Mouse (Mus musculus) layer of hippocampus, adult 2 months (tissue): ENCODE measurements around the gene Cfb. TPM values are rescaled to one million over a fixed set of nuclear protein-coding genes. Genes with fewer than 3 reads are reported as not detected.

Source experiments
- DNase-seq, 2 experiments: peaks; one replicate each; pipeline ENCODE4 v3.0.0; 2022; ENCODE audit warnings: low spot score in 2 of 2
- H3K27ac ChIP-seq: fragments of 200-600 bp; 2 replicates; pipeline ENCODE4 v1.8.1; 2022
- H3K4me3 ChIP-seq: fragments of 200-600 bp; 2 replicates; pipeline ENCODE4 v1.8.1; 2022; ENCODE audit warnings: mild to moderate bottlenecking
- CTCF ChIP-seq: fragments of 200-600 bp; conservative IDR thresholded peaks from 2 replicates; pipeline ENCODE4 v1.8.1; 2022; ENCODE audit warnings: antibody characterized with exemption, mild to moderate bottlenecking, moderate library complexity
- total RNA-seq, 2 experiments: library from RNA; stranded (reverse); gene quantifications; 2 replicates each; pipeline ENCODE4 v1.2.3; 2021

Cfb gene
- total RNA-seq, 2 experiments from 2014 or later, result not detected

DNA sequence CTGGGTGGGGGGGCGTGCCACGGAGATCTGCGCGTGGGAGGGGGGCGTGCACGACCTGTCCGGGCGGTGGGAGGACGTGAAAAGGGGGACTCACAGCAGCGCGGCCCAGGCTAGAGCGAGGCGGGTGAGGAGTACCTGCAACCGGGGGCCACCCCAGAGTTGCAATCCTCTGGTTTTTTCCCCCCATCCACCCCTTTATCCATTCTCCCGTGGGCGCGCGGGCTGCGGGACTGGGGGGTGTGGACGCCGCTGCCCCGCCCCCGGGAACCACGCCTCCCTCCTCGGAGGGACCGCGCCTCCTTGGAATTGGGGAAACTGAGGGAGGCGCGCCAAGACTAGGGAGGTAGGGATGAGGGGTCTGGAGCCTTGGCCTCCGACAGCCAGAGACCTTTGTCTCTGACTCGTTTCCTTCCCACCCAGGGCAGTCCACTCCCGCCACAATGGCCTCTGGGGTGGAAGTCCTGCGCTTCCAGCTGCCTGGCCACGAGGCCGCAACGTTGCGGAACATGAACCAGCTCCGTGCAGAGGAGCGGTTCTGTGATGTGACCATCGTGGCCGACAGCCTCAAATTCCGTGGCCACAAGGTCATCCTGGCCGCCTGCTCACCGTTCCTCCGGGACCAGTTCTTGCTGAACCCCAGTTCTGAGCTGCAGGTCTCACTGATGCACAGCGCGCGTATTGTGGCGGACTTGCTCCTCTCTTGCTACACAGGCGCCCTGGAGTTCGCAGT, 32.6 kb upstream of the Cfb start:
- no peak for TF ChIP-seq CTCF
- peak overlapping the region; percentile 73 for H3K4me3 ChIP-seq
- peak overlapping the region; percentile 93 for H3K27ac ChIP-seq
- DNase-seq, result peak in 1 of 2 experiments; percentile 56

DNA sequence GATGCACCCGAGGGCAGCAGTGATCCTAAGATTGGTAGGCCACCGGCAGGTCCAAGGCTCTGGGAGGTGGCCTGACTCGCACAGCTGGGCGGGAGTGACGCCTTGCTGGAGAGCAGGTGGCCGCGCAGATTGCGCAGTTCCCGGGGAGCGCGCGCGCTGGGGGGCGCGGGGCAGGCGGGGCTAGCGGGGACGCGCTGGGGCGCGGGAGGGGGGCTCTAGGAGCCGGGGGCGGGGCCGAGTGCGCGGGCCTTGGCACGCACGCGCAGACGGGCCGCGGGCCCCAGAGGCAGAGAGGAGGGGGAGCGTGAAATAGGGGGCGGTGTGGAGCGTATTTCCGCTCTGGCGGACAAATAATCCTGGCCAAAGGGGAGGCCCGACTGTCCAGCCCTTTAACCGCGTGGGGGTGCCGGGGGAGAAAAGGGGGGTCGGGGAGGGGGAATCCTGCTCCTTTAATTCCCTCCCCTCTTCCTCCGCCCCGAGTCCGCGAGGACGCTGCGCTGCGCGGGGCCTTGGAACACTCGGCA, 31.8 kb upstream of the Cfb start:
- peak; percentile 43 for TF ChIP-seq CTCF
- Histone ChIP-seq H3K27ac (peak overlapping the region; percentile 93), H3K4me3 (peak overlapping the region; percentile 73)
- peak; percentile 92 to 94 for DNase-seq

GRCm38 (mm10) chr17:34893072-34893824, 30.9 kb upstream of the Cfb start:
- no peak for TF ChIP-seq CTCF
- DNase-seq, result no peak
- Histone ChIP-seq H3K27ac (peak overlapping the region; percentile 93), H3K4me3 (peak overlapping the region; percentile 73)

DNA sequence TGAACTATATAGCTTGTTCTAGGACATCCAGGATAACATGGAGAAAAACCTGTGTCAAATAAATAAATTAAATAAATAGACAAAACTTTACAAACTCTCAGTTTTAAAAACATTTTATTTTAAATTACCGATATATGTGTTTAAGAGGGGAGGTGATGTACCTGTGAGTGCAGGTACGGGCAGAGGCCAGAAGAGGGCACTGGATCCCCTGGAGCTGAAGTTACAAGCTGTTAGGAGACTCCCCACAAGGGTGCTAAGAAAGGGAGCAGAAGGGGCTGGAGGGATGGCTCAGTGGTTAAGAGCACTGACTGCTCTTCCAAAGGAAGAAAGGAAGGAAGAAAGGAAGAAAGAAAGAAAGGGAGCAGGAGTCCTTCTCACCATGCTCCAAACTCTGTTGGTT, 29.1 kb upstream of the Cfb start:
- TF ChIP-seq CTCF, result peak; percentile 46
- H3K4me3 ChIP-seq, result no peak overlapping the region
- no peak for DNase-seq
- H3K27ac ChIP-seq, result no peak overlapping the region

DNA sequence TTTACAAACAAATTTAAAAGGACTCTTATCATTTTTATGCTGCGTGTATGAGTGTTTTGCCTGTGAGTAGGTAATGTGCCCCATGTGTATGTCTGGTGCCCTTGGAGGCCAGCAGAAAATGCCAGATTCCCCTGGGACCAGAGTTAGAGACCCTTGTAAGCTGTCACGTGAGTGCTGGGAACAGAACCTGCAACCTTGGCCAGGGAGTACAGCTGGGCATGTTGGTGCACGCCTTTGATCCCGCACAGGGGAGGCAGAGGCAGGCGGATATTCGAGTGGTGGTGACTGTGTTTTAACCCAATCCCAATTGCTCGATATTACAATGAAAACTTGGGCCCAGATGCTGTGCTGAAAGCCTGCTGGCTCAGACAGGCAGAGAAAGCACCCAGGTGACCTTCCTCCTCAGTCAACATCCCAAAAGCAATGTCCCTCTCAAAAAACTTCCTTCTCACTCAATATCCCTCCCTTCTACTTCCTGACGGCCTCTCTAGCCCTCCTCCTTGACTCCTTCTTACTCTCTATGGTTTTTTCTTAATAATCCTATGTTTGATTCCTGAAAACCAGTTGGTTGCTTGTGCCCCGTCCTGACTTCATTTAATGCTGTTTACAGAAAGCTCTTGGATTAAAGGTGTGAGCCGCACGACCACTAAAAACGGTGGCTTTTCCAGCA, 27.9 kb upstream of the Cfb start:
- H3K27ac ChIP-seq, result no peak overlapping the region
- DNase-seq, result no peak
- no peak overlapping the region for H3K4me3 ChIP-seq
- no peak for TF ChIP-seq CTCF

GRCm38 (mm10) chr17:34887942-34888341, 25.6 kb upstream of the Cfb start:
- no peak overlapping the region for H3K4me3 ChIP-seq
- DNase-seq, result no peak
- no peak for TF ChIP-seq CTCF
- H3K27ac ChIP-seq, result no peak overlapping the region

DNA sequence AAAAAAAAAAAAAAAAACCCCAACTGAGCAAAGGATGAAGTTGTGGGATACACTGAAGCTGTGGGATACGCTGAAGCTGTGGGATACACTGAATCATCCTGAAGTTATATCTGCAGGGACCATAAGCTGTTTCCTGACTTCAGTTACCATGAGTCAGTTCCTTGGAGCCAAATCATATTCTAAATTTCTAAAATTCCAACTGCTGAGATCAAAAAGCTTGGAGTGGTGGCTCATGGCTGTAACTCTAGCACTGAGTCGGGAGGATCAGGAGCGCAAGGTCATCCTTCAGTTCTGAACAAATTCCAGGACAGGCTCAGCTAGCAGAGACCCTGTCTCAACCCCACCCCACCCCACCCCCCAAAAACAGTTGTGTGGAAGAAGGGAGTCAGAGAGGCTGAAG, 23.3 kb upstream of the Cfb start:
- no peak overlapping the region for H3K27ac ChIP-seq
- no peak for DNase-seq
- TF ChIP-seq CTCF, result no peak

GRCm38 (mm10) chr17:34884704-34885103, 22.4 kb upstream of the Cfb start:
- Histone ChIP-seq H3K27ac (no peak overlapping the region), H3K4me3 (no peak overlapping the region)
- DNase-seq, result no peak
- TF ChIP-seq CTCF, result no peak

More for the DNA sequence above, 23.3 kb upstream of the Cfb start:
- H3K4me3 ChIP-seq, result no peak overlapping the region

DNA sequence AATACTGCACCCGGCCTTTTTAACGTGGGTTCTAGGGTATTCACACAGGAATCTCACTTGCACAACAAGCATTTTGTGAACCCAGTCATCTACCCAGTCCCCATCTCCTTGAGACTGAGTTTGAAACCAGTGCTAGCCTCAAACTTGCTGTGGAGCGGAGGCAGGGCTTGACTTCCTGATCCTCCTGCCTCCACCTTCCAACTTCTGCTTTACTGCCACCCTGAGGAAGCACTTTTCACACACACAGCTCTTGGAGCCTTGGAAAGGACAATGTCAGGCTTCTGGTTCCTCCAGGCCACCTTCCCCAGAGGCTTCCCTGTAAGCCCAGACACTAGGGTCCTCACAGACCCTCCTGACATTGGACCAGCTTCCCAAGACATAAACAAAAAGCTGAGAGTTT, 21.0 kb upstream of the Cfb start:
- H3K27ac ChIP-seq, result no peak overlapping the region
- no peak overlapping the region for H3K4me3 ChIP-seq
- no peak for DNase-seq
- TF ChIP-seq CTCF, result peak; percentile 34

GRCm38 (mm10) chr17:34881683-34882310, 19.5 kb upstream of the Cfb start, which contains the start of gene Gm20547:
TSS of gene Gm20547 (minus strand) at chr17:34882042.
- no peak within 1 kb of the TSS for H3K4me3 ChIP-seq
- DNase-seq, result no peak
- no peak for TF ChIP-seq CTCF
- H3K27ac ChIP-seq, result no peak within 1 kb of the TSS

GRCm38 (mm10) chr17:34881166-34881565, 18.8 kb upstream of the Cfb start:
- Histone ChIP-seq H3K4me3 (no peak overlapping the region), H3K27ac (no peak overlapping the region)
- no peak for TF ChIP-seq CTCF
- no peak for DNase-seq

DNA sequence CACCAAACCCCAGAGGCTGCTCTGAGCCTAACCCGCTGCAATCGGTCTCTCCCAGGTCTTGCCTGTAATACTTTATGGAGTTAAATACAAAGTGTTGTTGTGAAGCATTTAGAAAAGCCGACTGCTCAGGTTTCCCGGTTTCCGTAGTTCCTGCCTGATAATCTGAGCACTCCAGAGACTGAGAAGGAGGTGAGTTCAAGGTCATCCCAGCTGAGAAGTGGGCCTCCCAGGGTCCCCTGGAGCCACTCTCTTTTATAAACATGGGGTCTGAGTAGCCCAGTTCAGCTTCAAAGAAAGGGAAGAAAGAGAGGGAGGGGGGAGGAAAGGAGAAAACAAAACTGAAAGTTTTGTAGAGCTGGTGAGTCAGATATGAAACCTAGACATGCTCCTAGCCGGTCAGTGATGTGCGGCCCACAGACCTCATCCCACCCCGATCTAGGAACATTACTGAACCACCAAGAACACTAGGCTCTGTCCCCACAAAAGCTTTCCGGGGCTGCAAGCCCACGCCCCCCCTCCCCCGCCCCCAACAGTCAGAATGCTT, 17.1 kb upstream of the Cfb start, which contains the start of gene Zbtb12:
Zbtb12 (plus strand) TSS at position 148 of the 544 bp plus-strand sequence.
- no peak for DNase-seq
- Histone ChIP-seq H3K27ac (no peak within 1 kb of the TSS), H3K4me3 (no peak within 1 kb of the TSS)
- TF ChIP-seq CTCF, result no peak

DNA sequence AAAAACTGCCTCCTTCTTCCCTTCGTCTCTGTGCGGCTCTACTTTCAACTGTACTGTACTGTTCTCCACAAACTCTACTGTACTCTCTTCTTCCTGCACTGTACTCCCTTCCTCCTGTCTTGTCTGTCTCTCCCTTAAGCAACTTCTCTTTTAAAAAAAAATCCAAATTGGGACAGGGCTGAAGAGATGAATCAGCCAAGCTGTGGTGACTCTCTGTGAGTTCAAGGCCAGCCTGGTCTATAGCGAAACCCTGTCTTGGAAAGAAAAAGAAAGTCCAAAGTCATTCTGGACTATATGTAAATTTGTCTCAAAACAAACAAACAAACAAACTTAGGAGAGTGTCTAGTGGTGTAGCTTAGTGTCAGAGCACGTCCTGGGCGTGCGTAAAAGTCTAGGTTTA, 12.0 kb upstream of the Cfb start:
- no peak overlapping the region for H3K4me3 ChIP-seq
- H3K27ac ChIP-seq, result no peak overlapping the region
- DNase-seq, result no peak
- TF ChIP-seq CTCF, result no peak
